Mouse (Mus musculus) forebrain, postnatal 0 days (tissue): ENCODE results near the gene Src. TPM values are rescaled to one million over a fixed set of nuclear protein-coding genes. Genes with fewer than 3 reads are reported as not detected.

Source experiments
- ATAC-seq: fragments of 200-750 bp; cut with Nextera tagmentation; 2 replicates; pipeline ENCODE4 v1.8.0; 2017; ENCODE audit warnings: mild to moderate bottlenecking, moderate library complexity
- DNase-seq: peaks from one replicate; pipeline ENCODE4 v3.0.0-alpha.2; 2015
- H3K27ac ChIP-seq: fragments of 300-500 bp; sonication (generic); 2 replicates; pipeline ENCODE4 v1.5.1; 2014; ENCODE audit warnings: low read depth, mild to moderate bottlenecking, antibody characterized with exemption, low read length, moderate library complexity, mixed read lengths
- H3K27me3 ChIP-seq: fragments of 300-500 bp; sonication (generic); 2 replicates; pipeline ENCODE4 v1.6.1; 2014; ENCODE audit warnings: mild to moderate bottlenecking, low read length, mixed read lengths; ENCODE audit not compliant: insufficient read depth
- H3K36me3 ChIP-seq: fragments of 300-500 bp; sonication (generic); 2 replicates; pipeline ENCODE4 v1.6.1; 2014; ENCODE audit warnings: mild to moderate bottlenecking, moderate library complexity; ENCODE audit not compliant: insufficient read depth
- H3K4me1 ChIP-seq: fragments of 300-500 bp; sonication (generic); 2 replicates; pipeline ENCODE4 v1.6.1; 2014; ENCODE audit warnings: antibody characterized with exemption; ENCODE audit not compliant: insufficient read depth
- H3K4me2 ChIP-seq: fragments of 300-500 bp; sonication (generic); 2 replicates; pipeline ENCODE4 v1.6.1; 2014; ENCODE audit warnings: low read depth, mild to moderate bottlenecking, moderate library complexity
- H3K4me3 ChIP-seq: fragments of 300-500 bp; sonication (generic); 2 replicates; pipeline ENCODE4 v1.5.1; 2014; ENCODE audit warnings: low read depth, low read length, mixed read lengths
- H3K9ac ChIP-seq: fragments of 300-500 bp; sonication (generic); 2 replicates; pipeline ENCODE4 v1.6.1; 2014; ENCODE audit warnings: mild to moderate bottlenecking
- H3K9me3 ChIP-seq: fragments of 300-500 bp; sonication (generic); 2 replicates; pipeline ENCODE4 v1.6.1; 2016; ENCODE audit warnings: low read length
- CTCF ChIP-seq: sonication (generic); IDR thresholded peaks from 2 replicates; pipeline ENCODE4 v1.5.1; 2016; ENCODE audit warnings: antibody characterized with exemption, control low read depth, low read depth
- WGBS: fragments of 180-500 bp; shearing (Covaris S2); extraction: QIAGEN DNeasy Blood & Tissue Kit; methylation state at CpG from one replicate; pipeline ENCODE4 v1.1.7; 2014; 5-methylcytosine and 5-hydroxymethylcytosine counted together
- polyA plus RNA-seq: library from polyadenylated mRNA; unstranded; fragments of >200 nt; fragmentation: Nextera tagmentation; extraction: Ambion mirVana; gene quantifications from 2 replicates; pipeline ENCODE4 v1.2.1, GENCODE M21; 2015
- total RNA-seq: library from RNA; depleted of rRNA; stranded (reverse); fragments of >200 nt; gene quantifications from 2 replicates; pipeline ENCODE4 v1.2.3, GENCODE M21; 2014

Src gene
- total and polyA plus RNA-seq, 2 experiments from 2014 or later: 29.1 to 124 TPM

- H3K4me3 ChIP-seq: no peak overlapping the region
- ATAC-seq (peak; percentile 72), DNase-seq (peak; percentile 59)
- H3K9me3 ChIP-seq: no peaks in the 10 kb centered on the region
- H3K4me1 ChIP-seq: peaks cover 15% of the 10 kb centered on the region
- H3K27ac ChIP-seq: peak overlapping the region; percentile 62
- TF ChIP-seq CTCF: no peak
- H3K27me3 ChIP-seq: no peaks in the 10 kb centered on the region
- H3K4me2 ChIP-seq: no peak overlapping the region
- no peaks in the 10 kb centered on the region for H3K36me3 ChIP-seq
- 7% methylated on average over 12 of the region's 12 CpGs for WGBS
- H3K9ac ChIP-seq: no peak overlapping the region
Observed at GRCm38 (mm10) chr2:157487733-157488175, 69.5 kb downstream of the Src start.

- Histone ChIP-seq H3K27me3 (no peaks in the 10 kb centered on the region), H3K9me3 (no peaks in the 10 kb centered on the region), H3K4me2 (no peak overlapping the region), H3K4me1 (peaks cover 8% of the 10 kb centered on the region; the same call in 1 of the 2 replicates), H3K9ac (no peak overlapping the region), H3K36me3 (no peaks in the 10 kb centered on the region), H3K27ac (no peak overlapping the region), H3K4me3 (no peak overlapping the region)
- DNase-seq: no peak
- 70% methylated on average over 3 of the region's 3 CpGs for WGBS
- peak; percentile 27; the same call in 1 of the 2 replicates for ATAC-seq
- TF ChIP-seq CTCF: no peak
Observed at GRCm38 (mm10) chr2:157493240-157493639, 75.0 kb downstream of the Src start.

GRCm38 (mm10) chr2:157498529-157498928 lies 80.3 kb downstream of the Src start:
- H3K4me1 ChIP-seq: peaks cover 10% of the 10 kb centered on the region
- TF ChIP-seq CTCF: no peak

DNA sequence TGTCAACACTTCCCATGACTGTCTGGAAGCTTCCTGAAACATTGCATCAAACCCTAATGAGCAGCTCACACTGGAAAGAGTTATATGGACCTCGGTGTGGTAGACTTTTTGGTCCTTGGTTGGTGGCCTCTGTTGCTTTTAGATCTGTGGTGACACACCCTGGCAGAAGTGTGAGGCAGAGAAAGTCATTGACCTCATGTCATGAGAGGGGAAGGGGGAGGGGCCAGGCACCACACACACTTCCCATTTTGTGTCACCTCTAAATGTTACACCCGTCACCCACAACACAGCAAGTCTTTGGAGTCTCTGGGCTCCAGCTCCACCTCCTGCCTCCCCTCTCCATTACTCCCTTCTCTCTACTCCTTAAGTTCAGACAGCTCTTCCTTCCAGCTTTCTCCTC lies 82.1 kb downstream of the Src start:
- Histone ChIP-seq H3K4me2 (no peak overlapping the region), H3K27me3 (no peaks in the 10 kb centered on the region), H3K4me3 (no peak overlapping the region), H3K36me3 (no peaks in the 10 kb centered on the region), H3K27ac (no peak overlapping the region), H3K4me1 (peaks cover 10% of the 10 kb centered on the region), H3K9ac (no peak overlapping the region), H3K9me3 (no peaks in the 10 kb centered on the region)
- 93% methylated on average over 2 of the region's 2 CpGs for WGBS
- TF ChIP-seq CTCF: no peak
- DNase-seq (no peak), ATAC-seq (no peak)

More at GRCm38 (mm10) chr2:157498529-157498928, 80.3 kb downstream of the Src start:
- H3K4me2 ChIP-seq: no peak overlapping the region
- no peak overlapping the region for H3K9ac ChIP-seq
- WGBS: 9% methylated on average over 4 of the region's 4 CpGs
- no peaks in the 10 kb centered on the region for H3K27me3 ChIP-seq
- ATAC-seq (peak; percentile 86), DNase-seq (no peak)
- peak overlapping the region; percentile 64 for H3K27ac ChIP-seq
- no peaks in the 10 kb centered on the region for H3K36me3 ChIP-seq
- no peaks in the 10 kb centered on the region for H3K9me3 ChIP-seq
- H3K4me3 ChIP-seq: no peak overlapping the region

DNA sequence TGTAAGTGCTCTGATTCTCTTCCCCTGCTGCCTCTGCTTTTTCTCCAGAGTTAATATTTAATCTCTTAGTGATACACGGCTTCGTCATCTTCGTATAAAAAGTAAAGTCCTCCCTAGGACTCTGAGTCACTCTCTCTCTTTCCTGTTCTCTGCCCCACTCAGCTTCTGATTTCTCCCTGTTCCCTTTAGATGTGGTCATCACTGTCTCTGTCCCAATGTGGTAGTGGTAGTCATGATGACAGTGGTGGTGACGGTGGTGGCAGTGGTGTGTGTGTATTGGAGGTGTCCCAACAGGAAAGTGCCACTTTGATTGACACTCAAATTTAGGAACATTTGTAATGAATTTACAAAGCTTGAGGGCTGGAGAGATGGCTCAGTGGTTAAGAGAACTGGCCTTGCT lies 83.1 kb downstream of the Src start:
- H3K4me3 ChIP-seq: no peak overlapping the region
- WGBS: 90% methylated on average over 4 of the region's 4 CpGs
- no peaks in the 10 kb centered on the region for H3K27me3 ChIP-seq
- H3K36me3 ChIP-seq: no peaks in the 10 kb centered on the region
- H3K27ac ChIP-seq: no peak overlapping the region
- H3K4me2 ChIP-seq: no peak overlapping the region
- H3K9ac ChIP-seq: no peak overlapping the region
- H3K4me1 ChIP-seq: peaks cover 10% of the 10 kb centered on the region
- DNase-seq: no peak
- no peaks in the 10 kb centered on the region for H3K9me3 ChIP-seq
- no peak for TF ChIP-seq CTCF
- no peak for ATAC-seq

GRCm38 (mm10) chr2:157506779-157507178 lies 88.5 kb downstream of the Src start:
- WGBS: 23% methylated on average over 14 of the region's 14 CpGs
- Histone ChIP-seq H3K4me3 (no peak overlapping the region), H3K4me1 (no peaks in the 10 kb centered on the region), H3K9ac (no peak overlapping the region), H3K27me3 (no peaks in the 10 kb centered on the region), H3K36me3 (no peaks in the 10 kb centered on the region), H3K4me2 (no peak overlapping the region), H3K27ac (0 out of 2 replicates have a peak overlapping the region, but pooled peaks have one; percentile 9), H3K9me3 (no peaks in the 10 kb centered on the region)
- no peak; the same call in 1 of the 2 replicates for TF ChIP-seq CTCF
- DNase-seq (peak; percentile 72), ATAC-seq (peak; percentile 70)

- Histone ChIP-seq H3K9ac (no peak overlapping the region), H3K27ac (no peak overlapping the region), H3K4me1 (no peaks in the 10 kb centered on the region), H3K27me3 (no peaks in the 10 kb centered on the region), H3K36me3 (no peaks in the 10 kb centered on the region), H3K4me3 (no peak overlapping the region), H3K9me3 (no peaks in the 10 kb centered on the region), H3K4me2 (no peak overlapping the region)
- DNase-seq: no peak
- no peak for TF ChIP-seq CTCF
- 86% methylated on average over 5 of the region's 5 CpGs for WGBS
- ATAC-seq: no peak
Observed at GRCm38 (mm10) chr2:157509182-157509581, 90.9 kb downstream of the Src start.

- no peak overlapping the region for H3K9ac ChIP-seq
- no peak for DNase-seq
- ATAC-seq: no peak
- no peak overlapping the region for H3K4me2 ChIP-seq
- no peaks in the 10 kb centered on the region for H3K9me3 ChIP-seq
- H3K4me3 ChIP-seq: no peak overlapping the region
- no peak overlapping the region for H3K27ac ChIP-seq
- no peaks in the 10 kb centered on the region for H3K36me3 ChIP-seq
- 72% methylated on average over 4 of the region's 4 CpGs for WGBS
- TF ChIP-seq CTCF: no peak
- no peaks in the 10 kb centered on the region for H3K4me1 ChIP-seq
- H3K27me3 ChIP-seq: no peaks in the 10 kb centered on the region
Observed at GRCm38 (mm10) chr2:157510031-157510430, 91.8 kb downstream of the Src start.
